In genomic region chr19:31795485-31796046, GRCm38 (mm10) we compare ENCODE assay signal across 11 mouse cellular contexts. TPM values are rescaled to one million over a fixed set of nuclear protein-coding genes. Genes with fewer than 3 reads are reported as not detected.
A peak's percentile ranks its signal among the peaks of the same experiment; 100 is the strongest.
DNase-seq lines count a peak whose midpoint lies in the region; ATAC-seq and TF ChIP-seq lines count a peak whose summit lies in the region.
"Had no signal": no experiment of that assay in that cellular context is flagged by ENCODE, and none has a peak within 500 bp of the region (broad histone marks: within the 10 kb centered on the region; RNA-seq: fewer than 3 reads in every experiment).

No protein-coding gene starts in this region.

- no peak overlapping the region for H3K4me2 ChIP-seq in forebrain, postnatal 0 days (ENCODE audit: low read depth)
- no peak overlapping the region for H3K4me2 ChIP-seq in kidney, embryonic 15.5 days
- H3K4me2 ChIP-seq: embryonic facial prominence, embryonic 15.5 days had no signal

- WGBS in forebrain, postnatal 0 days, result 61% methylated on average over 9 of the region's 9 CpGs
- WGBS in forebrain, embryonic 10.5 days, result 71% methylated on average over 9 of the region's 9 CpGs
- 45% methylated on average over 9 of the region's 9 CpGs for WGBS in kidney, embryonic 15.5 days

- no peak overlapping the region for H3K4me3 ChIP-seq in forebrain, postnatal 0 days (ENCODE audit: low read depth, low read length)
- H3K4me3 ChIP-seq in forebrain, embryonic 10.5 days, result no peak overlapping the region
- H3K4me3 ChIP-seq in kidney, embryonic 15.5 days (replicated peaks), result no peak overlapping the region
- H3K4me3 ChIP-seq: embryonic facial prominence, embryonic 15.5 days had no signal

- no peaks in the 10 kb centered on the region for H3K27me3 ChIP-seq in forebrain, postnatal 0 days (ENCODE audit: insufficient read depth, low read length)
- no peaks in the 10 kb centered on the region for H3K27me3 ChIP-seq in forebrain, embryonic 10.5 days (ENCODE audit: poor library complexity, severe bottlenecking)
- no peaks in the 10 kb centered on the region for H3K27me3 ChIP-seq in kidney, embryonic 15.5 days
- H3K27me3 ChIP-seq: embryonic facial prominence, embryonic 15.5 days had no signal

- no peak for ATAC-seq in forebrain, postnatal 0 days
- ATAC-seq in kidney, embryonic 15.5 days (replicated peaks; ENCODE audit: low FRiP score), result no peak
- ATAC-seq: intestine, postnatal 0 days had no signal

- no peak for TF ChIP-seq CTCF in forebrain, postnatal 0 days (IDR thresholded peaks at IDR 0.05; ENCODE audit: low read depth)

- DNase-seq in forebrain, postnatal 0 days, result peak; percentile 8
- no peak for DNase-seq in forebrain, embryonic 10.5 days (ENCODE audit: extremely low spot score, low spot score)
- DNase-seq in kidney, postnatal 4 days, result peak; percentile 8 to 13
- DNase-seq in MN1 (ENCODE audit: low spot score), result peak; percentile 34
- DNase-seq in brain, adult 2 months (ENCODE audit: low read depth, low spot score), result peak; percentile 23
- no peak for DNase-seq in thymus, postnatal 25 days
- no peak for DNase-seq in spleen, adult 12 weeks (ENCODE audit: low spot score)

- H3K27ac ChIP-seq in forebrain, postnatal 0 days (ENCODE audit: low read depth, low read length), result no peak overlapping the region
- no peak overlapping the region for H3K27ac ChIP-seq in forebrain, embryonic 10.5 days
- no peak overlapping the region for H3K27ac ChIP-seq in kidney, embryonic 15.5 days
- H3K27ac ChIP-seq: embryonic facial prominence, embryonic 15.5 days; liver, embryonic 14.5 days had no signal

- H3K9ac ChIP-seq in forebrain, postnatal 0 days, result no peak overlapping the region
- no peak overlapping the region for H3K9ac ChIP-seq in kidney, embryonic 15.5 days
- H3K9ac ChIP-seq: embryonic facial prominence, embryonic 15.5 days; liver, embryonic 14.5 days had no signal

- no peaks in the 10 kb centered on the region for H3K4me1 ChIP-seq in forebrain, postnatal 0 days (ENCODE audit: insufficient read depth)
- H3K4me1 ChIP-seq in forebrain, embryonic 10.5 days, result peaks cover 12% of the 10 kb centered on the region
- no peaks in the 10 kb centered on the region for H3K4me1 ChIP-seq in kidney, embryonic 15.5 days
- H3K4me1 ChIP-seq: embryonic facial prominence, embryonic 15.5 days had no signal

- no peaks in the 10 kb centered on the region for H3K36me3 ChIP-seq in forebrain, postnatal 0 days (ENCODE audit: insufficient read depth)
- H3K36me3 ChIP-seq in forebrain, embryonic 10.5 days (replicated peaks), result no peaks in the 10 kb centered on the region
- H3K36me3 ChIP-seq in kidney, embryonic 15.5 days, result no peaks in the 10 kb centered on the region
- H3K36me3 ChIP-seq: embryonic facial prominence, embryonic 15.5 days had no signal

- no peaks in the 10 kb centered on the region for H3K9me3 ChIP-seq in forebrain, postnatal 0 days (ENCODE audit: low read length)
- no peaks in the 10 kb centered on the region for H3K9me3 ChIP-seq in forebrain, embryonic 10.5 days
- no peaks in the 10 kb centered on the region for H3K9me3 ChIP-seq in kidney, embryonic 15.5 days (replicated peaks)
- H3K9me3 ChIP-seq: embryonic facial prominence, embryonic 15.5 days had no signal

RNA-seq across cellular contexts. Expression of gene Prkg1, which starts 30.7 kb away (rescaled TPM):
- total RNA-seq in forebrain, postnatal 0 days (2014; rRNA removed), result 9.9 and 10.6 TPM in 2 replicates
- polyA plus RNA-seq in forebrain, postnatal 0 days (2015; fragmentation: Nextera tagmentation; extraction: Ambion mirVana), result 1.8 and 3.2 TPM in 2 replicates
- 3.5 and 3.9 TPM in 2 replicates for polyA plus RNA-seq in forebrain, embryonic 10.5 days (2016; fragmentation: Nextera tagmentation; extraction: Ambion mirVana)
- polyA plus RNA-seq in kidney, embryonic 15.5 days (2015; fragmentation: Nextera tagmentation; extraction: Ambion mirVana), result 3.2 and 3.5 TPM in 2 replicates

Comparison
In these comparisons a context has a peak if more than half of its experiments do, and no peak if none do; other contexts are left out.
1. DNase-seq: peak in forebrain, postnatal 0 days (single experiment), kidney, postnatal 4 days (2 of 2), MN1 (single experiment) and brain, adult 2 months (single experiment); none in forebrain, embryonic 10.5 days (single experiment), thymus, postnatal 25 days (single experiment) and spleen, adult 12 weeks (single experiment).